Mouse (Mus musculus) liver, embryonic 14.5 days (tissue): ENCODE results near the gene Ovol1. TPM values are rescaled to one million over a fixed set of nuclear protein-coding genes. Genes with fewer than 3 reads are reported as not detected.

Experiments used
- ATAC-seq: fragments of 200-750 bp; cut with Nextera tagmentation; 2 replicates; pipeline ENCODE4 v1.8.0; 2017; ENCODE audit warnings: moderate number of reproducible peaks, mild to moderate bottlenecking, moderate library complexity; ENCODE audit not compliant: insufficient read depth
- DNase-seq, 3 experiments: peaks; one replicate each; pipeline ENCODE4 v3.0.0-alpha.2; 2012 to 2013; ENCODE audit warnings: low read depth in 3 of 3, low spot score in 3 of 3
- H3K27ac ChIP-seq: fragments of 300-500 bp; sonication (generic); 2 replicates; pipeline ENCODE4 v1.5.1; 2014; ENCODE audit warnings: moderate library complexity, mild to moderate bottlenecking, control low read depth, inconsistent platforms
- H3K27me3 ChIP-seq: fragments of 300-500 bp; sonication (generic); 2 replicates; pipeline ENCODE4 v1.6.1; 2014; ENCODE audit warnings: mild to moderate bottlenecking, low read length, moderate library complexity; ENCODE audit not compliant: control insufficient read depth, insufficient read depth
- H3K36me3 ChIP-seq: fragments of 300-500 bp; sonication (generic); replicated peaks from 2 replicates; pipeline ENCODE4 v1.6.1; 2014; ENCODE audit warnings: low read depth; ENCODE audit not compliant: control insufficient read depth, insufficient read depth
- H3K4me1 ChIP-seq, 2 experiments: fragments of 200-500 bp in 1 of 2; fragments of 300-500 bp in 1 of 2; sonication (generic) in 1 of 2; replicated peaks; 2 replicates each; pipeline ENCODE4 v1.6.1; 2012 to 2014; ENCODE audit warnings: antibody characterized with exemption in 1 of 2, inconsistent platforms in 1 of 2, low read length in 1 of 2; ENCODE audit not compliant: control insufficient read depth in 2 of 2, insufficient read depth in 2 of 2
- H3K4me2 ChIP-seq: fragments of 300-500 bp; sonication (generic); 2 replicates; pipeline ENCODE4 v1.6.1; 2014; ENCODE audit warnings: low read depth, mild to moderate bottlenecking, control low read depth, moderate library complexity
- H3K4me3 ChIP-seq, 2 experiments: fragments of 200-500 bp in 1 of 2; fragments of 300-500 bp in 1 of 2; sonication (generic) in 1 of 2; 2 replicates each; pipeline ENCODE4 v1.5.1; 2012 to 2014; ENCODE audit warnings: low read depth in 2 of 2, low read length in 2 of 2, mild to moderate bottlenecking in 2 of 2, control low read depth in 1 of 2, inconsistent platforms in 1 of 2, moderate library complexity in 1 of 2; ENCODE audit not compliant: insufficient read depth in 1 of 2
- H3K9ac ChIP-seq: fragments of 300-500 bp; sonication (generic); replicated peaks from 2 replicates; pipeline ENCODE4 v1.6.1; 2014; ENCODE audit warnings: mild to moderate bottlenecking, control low read depth, moderate library complexity
- H3K9me3 ChIP-seq: fragments of 300-500 bp; sonication (generic); 2 replicates; pipeline ENCODE4 v1.6.1; 2016; ENCODE audit warnings: low read length, mixed read lengths; ENCODE audit not compliant: control insufficient read depth
- CTCF ChIP-seq: IDR thresholded peaks from 2 replicates; pipeline ENCODE4 v1.5.1; 2016; ENCODE audit warnings: antibody characterized with exemption, low read depth, control low read depth
- EP300 ChIP-seq: IDR thresholded peaks from 2 replicates; pipeline ENCODE4 v1.6.1; 2016; ENCODE audit warnings: antibody characterized with exemption, low read depth
- WGBS: fragments of 180-500 bp; shearing (Covaris S2); extraction: QIAGEN DNeasy Blood & Tissue Kit; methylation state at CpG from one replicate; pipeline ENCODE4 v1.1.7; 2014; ENCODE audit not compliant: insufficient replicate concordance; 5-methylcytosine and 5-hydroxymethylcytosine counted together
- polyA plus RNA-seq, 2 experiments: library from polyadenylated mRNA; depleted of rRNA in 1 of 2; stranded (reverse) in 1 of 2; unstranded in 1 of 2; fragments of >200 nt; fragmentation: Nextera tagmentation in 1 of 2; extraction: Ambion mirVana in 1 of 2; gene quantifications; 2 replicates each; pipeline versions ENCODE4 v1.2.1 to v1.2.3; 2012 to 2014

The Ovol1 gene
- polyA plus RNA-seq, 2 experiments: 0.01 TPM; not detected in 1

DNA sequence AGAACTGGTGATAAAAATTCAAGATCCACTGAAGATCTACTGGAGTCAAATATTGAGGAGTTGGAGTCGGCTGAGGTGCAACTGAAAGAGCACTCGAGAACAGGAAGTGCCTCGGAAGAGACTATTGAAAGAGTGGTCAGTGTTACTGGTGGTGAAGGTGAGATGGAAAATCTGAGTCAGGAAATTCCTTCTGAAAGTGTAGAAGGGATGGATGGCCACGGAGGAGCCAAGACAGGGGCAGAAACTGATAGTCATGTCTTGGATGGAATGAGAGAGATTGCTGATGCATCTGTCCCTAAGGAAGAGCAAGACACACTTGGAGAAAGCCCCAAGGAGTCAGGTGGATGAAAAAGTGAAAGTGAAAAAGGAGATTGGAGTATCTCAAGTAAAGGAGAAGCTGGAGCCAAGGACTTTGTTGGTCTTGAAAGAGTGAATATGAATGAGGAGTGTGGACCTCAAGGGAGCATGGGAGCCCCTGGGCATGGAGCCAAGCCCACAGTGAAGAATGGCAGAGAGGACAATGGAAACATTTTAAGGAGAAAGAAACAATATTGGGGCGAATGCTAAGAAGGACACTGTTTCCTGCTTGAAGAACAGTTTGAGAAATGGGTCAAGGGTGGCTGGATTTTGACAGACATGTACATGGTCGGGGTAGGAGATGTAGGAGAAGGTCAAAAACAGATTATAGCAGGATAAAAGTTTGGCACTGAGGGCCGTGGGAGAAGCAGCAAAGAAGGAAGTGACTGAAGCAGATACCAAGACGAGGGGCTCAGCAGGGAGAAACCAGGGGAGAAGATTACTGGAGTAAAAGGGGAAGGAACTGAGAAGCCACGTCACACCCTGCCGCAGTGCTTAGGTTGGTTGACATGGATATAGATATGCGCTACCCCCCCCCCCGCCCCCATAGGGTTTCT lies 48.1 kb downstream of the Ovol1 start:
- H3K9me3 ChIP-seq: no peaks in the 10 kb centered on the region

DNA sequence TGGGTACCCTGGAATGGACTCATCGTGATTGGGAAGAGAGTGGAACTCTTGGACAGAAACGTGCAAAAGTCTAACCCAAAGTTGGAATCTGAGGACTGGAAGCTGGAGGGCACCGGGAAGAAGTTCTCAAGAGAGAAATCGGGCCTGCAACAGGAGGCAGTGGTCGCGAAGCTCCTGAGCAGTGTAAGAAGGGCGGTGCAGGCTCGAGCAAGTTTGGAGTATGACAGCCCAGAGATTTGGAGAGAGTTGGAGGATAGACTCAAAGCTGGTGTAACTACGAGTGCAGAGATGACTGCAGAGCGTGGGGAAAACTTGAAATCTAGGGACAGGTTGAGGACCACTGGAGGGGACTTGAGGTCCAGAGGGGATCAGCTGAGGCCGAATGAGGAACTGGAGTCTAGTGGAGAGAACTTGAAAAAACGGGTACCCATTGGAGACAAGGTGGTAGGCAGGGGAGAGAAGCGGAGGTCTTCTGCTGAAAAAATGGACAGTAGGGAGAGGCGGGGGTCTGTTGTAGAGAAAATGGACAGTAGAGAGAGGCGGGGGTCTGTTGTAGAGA lies 49.3 kb downstream of the Ovol1 start:
- H3K9me3 ChIP-seq: no peaks in the 10 kb centered on the region
- H3K27me3 ChIP-seq: no peaks in the 10 kb centered on the region
- TF ChIP-seq CTCF (no peak), EP300 (no peak)
- peak overlapping the region; percentile 99 for H3K4me2 ChIP-seq
- ATAC-seq (no peak), DNase-seq (no peak)
- peak overlapping the region; percentile 70 to 74 for H3K4me3 ChIP-seq
- H3K9ac ChIP-seq: peak overlapping the region; percentile 83
- H3K27ac ChIP-seq: peak overlapping the region; percentile 21
- no peaks in the 10 kb centered on the region for H3K36me3 ChIP-seq
- peaks cover 21 to 32% of the 10 kb centered on the region in 2 experiments for H3K4me1 ChIP-seq
- 20% methylated on average over 15 of the region's 15 CpGs for WGBS

More for the DNA sequence above, 48.1 kb downstream of the Ovol1 start:
- ATAC-seq (no peak), DNase-seq (no peak)
- peak overlapping the region; percentile 99 for H3K4me2 ChIP-seq
- peak overlapping the region; percentile 1 for H3K27ac ChIP-seq
- no peaks in the 10 kb centered on the region for H3K27me3 ChIP-seq
- peak overlapping the region; percentile 1 to 25 for H3K4me3 ChIP-seq
- peaks cover 21 to 32% of the 10 kb centered on the region in 2 experiments for H3K4me1 ChIP-seq
- 14% methylated on average over 12 of the region's 12 CpGs for WGBS
- TF ChIP-seq CTCF: no peak
- TF ChIP-seq EP300: no peak
- peak overlapping the region; percentile 43 for H3K9ac ChIP-seq
- H3K36me3 ChIP-seq: no peaks in the 10 kb centered on the region

DNA sequence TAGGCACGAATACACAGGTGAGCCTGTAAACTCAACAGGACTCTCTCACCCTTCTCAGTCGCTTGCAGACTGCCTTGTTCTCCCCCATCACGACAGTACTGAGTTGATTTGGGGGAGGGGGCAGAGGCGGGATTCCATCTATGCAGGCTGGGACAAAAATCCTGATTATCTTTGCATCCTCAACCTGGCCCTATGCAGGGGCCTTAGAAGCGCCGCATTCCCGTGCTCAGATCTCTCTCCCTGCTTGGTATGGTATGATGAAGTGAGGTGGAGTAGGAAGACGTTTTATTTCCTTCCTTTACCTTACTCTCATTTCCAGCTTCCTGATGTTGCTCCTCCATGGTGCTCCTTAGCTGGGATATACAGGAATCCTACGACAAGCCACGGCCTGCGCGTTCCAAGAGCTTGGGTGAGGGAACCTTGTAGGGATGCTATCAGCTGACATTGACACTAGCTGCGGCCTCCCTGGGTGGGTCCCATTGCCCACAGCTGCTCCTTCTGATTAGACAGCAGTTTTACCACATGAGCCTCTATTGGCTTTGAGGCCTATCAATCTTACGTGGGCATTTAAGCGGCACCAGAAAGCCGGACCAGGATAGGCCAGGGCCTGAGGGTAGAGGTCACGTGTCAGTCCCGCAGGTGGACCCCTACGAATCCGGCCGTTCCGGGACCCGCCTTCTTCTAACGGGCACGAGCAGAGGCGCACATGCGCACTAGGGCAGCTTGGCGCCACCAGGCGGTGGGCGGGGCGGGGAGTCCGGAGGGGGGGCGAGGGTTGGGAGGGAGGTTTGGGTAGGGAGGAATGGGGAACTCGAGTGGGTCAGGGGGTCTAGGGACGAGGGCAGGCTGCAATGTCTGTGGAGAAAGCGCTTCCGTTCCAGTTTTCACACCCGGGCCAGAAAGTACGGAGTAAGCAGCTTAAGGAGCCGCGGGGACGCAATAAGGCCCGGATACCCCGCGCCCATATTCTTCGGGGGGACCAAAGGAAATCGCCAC lies 50.1 kb downstream of the Ovol1 start, which contains the start of gene Snx32:
Gene Snx32, minus strand, starts transcription at position 508 of the 996 bp plus-strand sequence.
- Histone ChIP-seq H3K27me3 (no peaks in the 10 kb centered on the region), H3K27ac (peak within 1 kb of the TSS; percentile 74), H3K36me3 (no peaks in the 10 kb centered on the region), H3K9me3 (no peaks in the 10 kb centered on the region), H3K4me2 (peak within 1 kb of the TSS; percentile 99), H3K4me1 (peaks cover 21 to 32% of the 10 kb centered on the region in 2 experiments), H3K9ac (peak within 1 kb of the TSS; percentile 83), H3K4me3 (peak within 1 kb of the TSS; percentile 70 to 75)
- WGBS: 2% methylated on average over 47 of the region's 47 CpGs
- ATAC-seq (peak; percentile 99), DNase-seq (peak; percentile 99 to 100 (median 100))
- TF ChIP-seq EP300 (peak; percentile 61), CTCF (peak; percentile 69)

DNA sequence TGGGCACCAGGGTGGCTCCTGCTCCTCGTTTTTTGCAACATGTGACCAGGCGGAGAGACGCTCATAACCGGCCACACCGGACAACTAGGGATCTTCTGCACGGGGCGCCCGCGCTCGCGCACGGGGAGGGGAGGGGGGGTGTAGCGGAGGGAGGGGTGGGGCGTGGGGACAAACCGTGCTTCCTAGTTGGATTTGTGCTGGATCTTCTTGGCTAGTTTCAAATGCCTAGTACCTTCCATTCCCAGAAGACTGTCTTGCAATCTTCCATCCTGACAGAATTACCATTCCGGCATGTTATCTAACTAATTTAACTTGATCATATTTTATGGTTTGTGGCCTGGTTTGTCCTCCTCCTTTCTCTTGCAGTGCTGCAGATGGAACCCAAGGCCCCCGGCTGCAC lies 56.8 kb downstream of the Ovol1 start, which contains the start of gene 1700020D05Rik:
Gene 1700020D05Rik, minus strand, starts transcription at position 101 of the 400 bp plus-strand sequence.
- 66% methylated on average over 17 of the region's 17 CpGs for WGBS
- no peaks in the 10 kb centered on the region for H3K36me3 ChIP-seq
- no peak within 1 kb of the TSS for H3K4me2 ChIP-seq
- H3K9me3 ChIP-seq: no peaks in the 10 kb centered on the region
- H3K9ac ChIP-seq: no peak within 1 kb of the TSS
- H3K4me3 ChIP-seq: no peak within 1 kb of the TSS
- H3K27me3 ChIP-seq: no peaks in the 10 kb centered on the region
- no peak for TF ChIP-seq EP300
- no peak for TF ChIP-seq CTCF
- DNase-seq (no peak), ATAC-seq (no peak)
- H3K4me1 ChIP-seq: no peaks in the 10 kb centered on the region
- H3K27ac ChIP-seq: no peak within 1 kb of the TSS
